Mouse (Mus musculus): ENCODE measurements around the gene Kcnj12.

Gene Kcnj12

GRCm38 (mm10) chr11:61110113-61110512 lies 87.7 kb downstream of the Kcnj12 start:
- DNase-seq (ENCODE audit: low spot score), result no peak

GRCm38 (mm10) chr11:61110928-61111327 lies 88.6 kb downstream of the Kcnj12 start:
- no peak for DNase-seq (ENCODE audit: low spot score)

DNA sequence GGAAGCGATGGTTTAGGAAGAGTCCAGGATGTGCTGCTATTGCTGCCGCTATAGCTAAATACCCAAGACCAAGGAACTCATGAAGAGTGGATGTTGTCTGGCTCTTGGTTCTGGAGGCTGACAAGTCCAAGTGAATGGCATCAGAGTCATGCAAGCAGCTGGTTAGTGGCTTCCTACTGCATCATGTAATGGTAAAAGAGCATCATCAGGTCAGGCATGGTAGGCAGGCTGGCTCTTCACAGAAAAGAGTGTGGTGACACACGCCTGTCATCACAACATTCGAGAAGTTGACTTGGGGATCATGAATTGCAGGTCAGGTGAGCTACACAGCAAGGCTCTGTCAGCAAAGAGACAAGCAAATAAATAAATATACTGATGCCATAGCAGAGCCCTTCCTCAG lies 89.1 kb downstream of the Kcnj12 start:
- no peak for DNase-seq (ENCODE audit: low spot score)

DNA sequence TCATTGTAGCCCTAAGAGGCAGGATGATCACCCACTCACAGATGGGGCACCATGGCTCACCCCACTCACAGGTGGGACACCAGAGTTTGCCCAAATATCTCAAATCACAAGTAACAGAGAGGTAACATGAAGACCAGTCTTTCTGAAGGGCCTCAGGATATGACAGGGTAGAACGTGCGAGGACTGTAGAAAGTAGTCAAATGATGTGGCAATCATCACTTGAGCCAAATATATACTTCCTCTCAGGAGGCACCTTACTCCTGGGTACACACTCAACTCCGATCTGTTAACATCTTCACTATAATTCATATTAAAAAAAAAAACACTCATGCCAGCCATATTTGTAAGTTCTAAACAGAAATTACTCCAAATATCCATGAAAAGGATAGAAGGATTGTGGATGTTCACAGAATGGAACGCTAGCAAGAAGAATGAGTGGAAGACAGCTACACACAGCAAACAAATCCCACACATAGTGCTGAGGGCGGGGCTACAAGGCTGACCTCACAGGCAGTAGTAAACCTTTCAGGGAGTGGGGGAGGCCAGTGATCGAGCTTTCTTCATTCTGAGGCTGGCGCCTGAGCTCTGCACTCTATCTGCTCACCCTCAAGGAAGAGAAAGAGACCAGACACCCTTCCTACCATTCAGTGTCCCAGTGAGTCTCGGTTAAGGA lies 90.1 kb downstream of the Kcnj12 start:
- no peak for DNase-seq (ENCODE audit: low spot score)

- DNase-seq (ENCODE audit: low spot score), result no peak
These were observed 93.9 kb downstream of the Kcnj12 start for GRCm38 (mm10) chr11:61116226-61116625.

- DNase-seq (ENCODE audit: low spot score), result no peak
These were observed 97.7 kb downstream of the Kcnj12 start for GRCm38 (mm10) chr11:61119996-61120583.
